Mouse (Mus musculus) CH12.LX (cell line): ENCODE measurements around the gene Hey2. TPM values are rescaled to one million over a fixed set of nuclear protein-coding genes. Genes with fewer than 3 reads are reported as not detected.

Experiments
- DNase-seq: peaks from one replicate; pipeline ENCODE4 v3.0.0-alpha.2; 2013; ENCODE audit errors: extremely low read depth
- H3K27ac ChIP-seq: 2 replicates; pipeline ENCODE4 v1.5.1; 2012; ENCODE audit warnings: low read depth, mild to moderate bottlenecking, control low read depth, moderate library complexity; ENCODE audit not compliant: insufficient read depth
- H3K27me3 ChIP-seq: replicated peaks from 2 replicates; pipeline ENCODE3; 2012; ENCODE audit warnings: inconsistent platforms
- H3K36me3 ChIP-seq, 2 experiments: replicated peaks in 1 of 2; 2 replicates each; pipeline versions ENCODE3 to v1.6.1; 2012; ENCODE audit warnings: inconsistent platforms in 1 of 2, low read length in 1 of 2, mild to moderate bottlenecking in 1 of 2, mixed read lengths in 1 of 2, moderate library complexity in 1 of 2; ENCODE audit not compliant: control insufficient read depth in 1 of 2, insufficient read depth in 1 of 2
- H3K4me1 ChIP-seq, 2 experiments: 2 replicates each; pipeline ENCODE4 v1.6.1; 2012; ENCODE audit warnings: inconsistent platforms in 1 of 2, moderate library complexity in 1 of 2; ENCODE audit not compliant: insufficient read depth in 2 of 2, control insufficient read depth in 1 of 2
- H3K4me2 ChIP-seq: 2 replicates; pipeline ENCODE4 v1.6.1; 2012; ENCODE audit warnings: low read depth, mild to moderate bottlenecking, control low read depth; ENCODE audit not compliant: poor library complexity, insufficient read depth, severe bottlenecking
- H3K4me3 ChIP-seq, 3 experiments: fragments of 150-350 bp in 1 of 3; sonication (generic) in 1 of 3; replicated peaks in 1 of 3; 2 replicates each; pipeline versions ENCODE3 to v1.5.1; 2011 to 2012; ENCODE audit warnings: low read depth in 2 of 3, low read length in 2 of 3, mild to moderate bottlenecking in 2 of 3, moderate library complexity in 2 of 3, control low read depth in 1 of 3, improper control_type of control experiment in 1 of 3, inconsistent platforms in 1 of 3, mixed read lengths in 1 of 3; ENCODE audit not compliant: poor library complexity in 1 of 3
- H3K79me2 ChIP-seq: replicated peaks from 2 replicates; pipeline ENCODE4 v1.6.1; 2012; ENCODE audit warnings: mild to moderate bottlenecking, moderate library complexity; ENCODE audit not compliant: control insufficient read depth, poor library complexity, insufficient read depth, severe bottlenecking; ENCODE audit errors: extremely low read depth
- H3K9ac ChIP-seq: 2 replicates; pipeline ENCODE4 v1.6.1; 2012; ENCODE audit warnings: low read depth, mild to moderate bottlenecking, control low read depth, moderate library complexity; ENCODE audit not compliant: insufficient read depth
- H3K9me3 ChIP-seq: replicated peaks from 2 replicates; pipeline ENCODE3; 2012; ENCODE audit warnings: low read length, inconsistent platforms, mixed read lengths
- CHD1 ChIP-seq: IDR thresholded peaks from 2 replicates; pipeline ENCODE4 v1.6.1; 2012; ENCODE audit warnings: low read depth, low read length, improper control_type of control experiment, inconsistent platforms
- CHD2 ChIP-seq: IDR thresholded peaks from 2 replicates; pipeline ENCODE4 v1.6.1; 2011; ENCODE audit warnings: low read length, improper control_type of control experiment
- EP300 ChIP-seq: IDR thresholded peaks from 2 replicates; pipeline ENCODE4 v1.6.1; 2011; ENCODE audit warnings: low read length, improper control_type of control experiment
- IRF4 ChIP-seq: IDR thresholded peaks from 2 replicates; pipeline ENCODE4 v1.6.1; 2014; ENCODE audit warnings: low read depth, mild to moderate bottlenecking, inconsistent platforms, low read length, improper control_type of control experiment
- MAFK ChIP-seq: IDR thresholded peaks from 2 replicates; pipeline ENCODE4 v1.6.1; 2011; ENCODE audit warnings: low read length, improper control_type of control experiment; ENCODE audit not compliant: insufficient replicate concordance
- NRF1 ChIP-seq: IDR thresholded peaks from 2 replicates; pipeline ENCODE4 v1.6.1; 2014; ENCODE audit warnings: low read depth, mild to moderate bottlenecking, inconsistent platforms, low read length, improper control_type of control experiment, moderate library complexity
- POLR2A ChIP-seq: IDR thresholded peaks from 2 replicates; pipeline ENCODE4 v1.6.1; 2011; ENCODE audit warnings: low read depth, mild to moderate bottlenecking, improper control_type of control experiment, low read length
- POLR2AphosphoS2 ChIP-seq: IDR thresholded peaks from 2 replicates; pipeline ENCODE4 v1.6.1; 2011; ENCODE audit warnings: low read depth, low read length, improper control_type of control experiment
- RAD21 ChIP-seq: IDR thresholded peaks from 2 replicates; pipeline ENCODE4 v1.6.1; 2011; ENCODE audit warnings: low read depth, mild to moderate bottlenecking, low read length, improper control_type of control experiment, moderate library complexity
- RCOR1 ChIP-seq: conservative IDR thresholded peaks from 2 replicates; pipeline ENCODE4 v1.6.1; 2012; ENCODE audit warnings: low read depth, mild to moderate bottlenecking, inconsistent platforms, low read length, improper control_type of control experiment
- SIN3A ChIP-seq: IDR thresholded peaks from 2 replicates; pipeline ENCODE4 v1.6.1; 2012; ENCODE audit warnings: low read length, improper control_type of control experiment, inconsistent platforms
- TCF12 ChIP-seq: IDR thresholded peaks from 2 replicates; pipeline ENCODE4 v1.6.1; 2014; ENCODE audit warnings: low read depth, mild to moderate bottlenecking, inconsistent platforms, low read length, improper control_type of control experiment
- dilution Hi-C: fragments of 300-500 bp; cut with MboI; formaldehyde crosslinking; loops from 2 replicates; pipeline ENCODE4 v1.14.3; 2020; ENCODE audit warnings: low sequenced_read_pairs; ENCODE audit not compliant: extremely low pct_unique_long_range_greater_than_20kb, extremely low pct_ligation_motif_present
- in situ Hi-C: fragments of 300-500 bp; cut with MboI; formaldehyde crosslinking; loops from 3 replicates; pipeline ENCODE4 v1.14.3; 2019; ENCODE audit warnings: low sequenced_read_pairs, low pct_ligation_motif_present, low pct_unique_long_range_greater_than_20kb, mixed read lengths
- polyA plus RNA-seq: library from polyadenylated mRNA; unstranded; fragments of >175 nt; gene quantifications from 2 replicates; pipeline ENCODE4 v1.2.1, GENCODE M21; 2012; ENCODE audit warnings: low read depth; ENCODE audit not compliant: insufficient read length
- total RNA-seq, 2 experiments: library from RNA; depleted of rRNA; stranded (reverse); fragments of 300-350 nt in 1 of 2; fragments of >200 nt in 1 of 2; gene quantifications; 2 replicates each; pipeline ENCODE4 v1.2.3; 2012 to 2014

The Hey2 gene
- total and polyA plus RNA-seq, 3 experiments = 0.13 TPM; not detected in 2

DNA sequence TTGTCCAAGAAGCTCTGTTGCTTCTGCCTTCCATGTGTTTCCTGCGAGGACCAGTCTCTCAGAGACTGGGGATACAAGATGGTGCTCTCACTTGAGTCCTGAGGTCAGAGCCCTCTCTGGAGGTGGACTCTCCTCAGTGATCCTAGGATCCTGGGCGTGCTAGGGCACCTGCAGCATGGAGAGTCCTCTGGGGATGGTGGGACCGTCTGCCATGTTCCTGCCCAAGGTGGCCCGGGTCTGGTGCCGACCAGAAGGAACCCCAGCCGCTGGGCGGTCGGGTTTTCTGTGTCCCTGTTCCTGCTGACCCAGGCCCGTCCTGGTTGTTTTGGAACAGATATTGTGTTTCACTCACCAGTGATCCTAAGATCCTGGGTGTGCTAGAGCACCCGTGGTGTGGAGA, 38.5 kb upstream of the Hey2 start:
- H3K79me2 ChIP-seq = no peaks in the 10 kb centered on the region
- H3K4me2 ChIP-seq = no peak overlapping the region
- H3K27ac ChIP-seq = no peak overlapping the region
- TF ChIP-seq EP300 = no peak
- no peak for TF ChIP-seq POLR2A
- no peak for TF ChIP-seq TCF12
- TF ChIP-seq NRF1 = no peak
- no peak for TF ChIP-seq CHD2
- no peak for TF ChIP-seq MAFK
- no peak for TF ChIP-seq CHD1
- TF ChIP-seq, all 38 proteins: peak for 0
- Histone ChIP-seq H3K9ac (no peak overlapping the region), H3K4me1 (peaks cover 0 to 21% of the 10 kb centered on the region in 2 experiments; a peak in 2 of 4 replicates), H3K36me3 (no peaks in the 10 kb centered on the region), H3K9me3 (no peaks in the 10 kb centered on the region), H3K4me3 (no peak overlapping the region), H3K27me3 (no peaks in the 10 kb centered on the region)
- no peak for DNase-seq
- dilution Hi-C loops (no loop called here), in situ Hi-C loops (no loop called here)

DNA sequence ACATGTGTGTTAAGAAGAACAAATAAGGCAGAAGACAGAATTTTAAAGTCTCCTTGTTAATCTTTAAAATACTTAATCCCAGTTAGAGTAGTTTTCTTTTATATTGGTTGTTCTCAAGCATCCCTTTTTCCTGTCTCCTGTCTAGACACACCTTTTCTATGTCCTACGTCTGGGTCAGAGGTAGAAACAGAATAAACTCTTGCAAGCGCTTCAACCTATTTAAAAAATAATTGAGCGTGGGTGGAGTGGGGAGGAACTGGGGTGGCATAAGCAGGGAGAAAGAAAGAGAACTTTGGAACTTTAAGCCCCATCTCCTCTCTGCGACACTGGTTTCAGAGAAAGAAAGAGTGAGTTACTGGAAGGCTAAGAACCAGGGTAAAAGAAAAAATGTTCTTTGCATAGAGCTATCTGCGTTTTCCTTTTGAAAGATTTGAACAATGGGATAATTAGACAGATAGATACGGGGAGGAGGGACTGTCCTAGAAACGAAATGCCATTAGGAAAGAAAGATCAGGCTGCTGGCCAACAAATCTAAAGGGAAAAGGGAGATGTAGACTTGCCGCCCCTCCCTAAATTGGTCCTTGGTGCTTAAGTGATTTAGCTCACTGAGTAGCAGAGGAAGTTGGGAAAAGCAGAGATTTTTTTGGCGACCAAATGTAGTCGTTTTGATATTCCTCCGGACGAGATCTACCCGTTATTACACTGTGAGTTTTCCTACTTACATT, 2.7 kb upstream of the Hey2 start:
- Histone ChIP-seq H3K4me1 (peaks cover 0 to 6% of the 10 kb centered on the region in 2 experiments; a peak in 2 of 4 replicates), H3K79me2 (no peaks in the 10 kb centered on the region), H3K36me3 (no peaks in the 10 kb centered on the region), H3K4me3 (no peak overlapping the region), H3K9ac (no peak overlapping the region), H3K4me2 (no peak overlapping the region)
- TF ChIP-seq RCOR1 (no peak), POLR2AphosphoS2 (no peak), RAD21 (no peak)
- TF ChIP-seq, all 38 proteins: peak for 0
- H3K9me3 ChIP-seq = no peaks in the 10 kb centered on the region
- H3K27ac ChIP-seq = no peak overlapping the region
- no peak for DNase-seq
- in situ Hi-C loops (no loop called here), dilution Hi-C loops (no loop called here)
- H3K27me3 ChIP-seq = peaks cover 2% of the 10 kb centered on the region

GRCm38 (mm10) chr10:30844191-30845010, 1.8 kb upstream of the Hey2 start:
- H3K79me2 ChIP-seq = no peaks in the 10 kb centered on the region
- H3K9me3 ChIP-seq = no peaks in the 10 kb centered on the region
- H3K36me3 ChIP-seq = no peaks in the 10 kb centered on the region
- H3K27me3 ChIP-seq = peaks cover 2% of the 10 kb centered on the region
- H3K4me2 ChIP-seq = no peak overlapping the region
- no peak overlapping the region for H3K27ac ChIP-seq
- in situ Hi-C loops = no loop called here
- TF ChIP-seq IRF4 (no peak), POLR2AphosphoS2 (no peak), SIN3A (no peak)
- H3K9ac ChIP-seq = no peak overlapping the region
- H3K4me1 ChIP-seq = peaks cover 0 to 6% of the 10 kb centered on the region in 2 experiments; a peak in 2 of 4 replicates
- H3K4me3 ChIP-seq = no peak overlapping the region
- DNase-seq = no peak
- dilution Hi-C loops = no loop called here
